Mouse (Mus musculus) heart, postnatal 0 days (tissue): ENCODE measurements around the gene C1ql1.

Source experiments
- CTCF ChIP-seq: IDR thresholded peaks from 2 replicates; pipeline ENCODE4 v1.5.1; 2016; ENCODE audit warnings: antibody characterized with exemption, control low read depth, low read depth
- EP300 ChIP-seq: IDR thresholded peaks from 2 replicates; pipeline ENCODE4 v1.6.1; 2016; ENCODE audit warnings: antibody characterized with exemption, low read depth

DNA sequence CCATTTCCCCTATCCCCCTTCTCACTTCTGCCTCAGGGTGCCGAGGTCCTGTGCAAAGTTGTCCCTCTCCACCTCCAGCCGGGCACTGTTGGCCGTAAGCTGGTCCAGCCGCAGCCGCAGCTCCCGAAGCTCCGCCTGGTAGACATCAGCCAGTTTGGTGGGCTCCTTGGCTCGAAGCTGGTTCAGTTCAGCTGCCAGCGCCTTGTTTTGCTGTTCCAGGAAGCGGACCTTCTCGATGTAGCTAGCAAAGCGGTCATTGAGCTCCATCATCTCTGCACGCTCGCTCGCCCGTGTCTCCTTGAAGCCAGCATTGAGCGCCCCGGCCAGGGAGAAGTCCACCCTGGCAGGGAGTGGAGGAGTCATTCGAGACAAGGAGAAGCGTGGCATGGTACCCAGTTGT lies 49.8 kb downstream of the C1ql1 start:
- no peak for TF ChIP-seq CTCF
- TF ChIP-seq EP300, result no peak
